Mouse (Mus musculus) liver, embryonic 16.5 days (tissue): Measurements from ENCODE around the gene Etfrf1. TPM values are rescaled to one million over a fixed set of nuclear protein-coding genes. Genes with fewer than 3 reads are reported as not detected.

Experiments
- ATAC-seq: fragments of 200-750 bp; cut with Nextera tagmentation; 2 replicates; pipeline ENCODE4 v1.8.0; 2017; ENCODE audit warnings: low read depth, mild to moderate bottlenecking, moderate number of reproducible peaks, moderate library complexity
- H3K27ac ChIP-seq: fragments of 300-500 bp; sonication (generic); 2 replicates; pipeline ENCODE4 v1.5.1; 2014; ENCODE audit warnings: mild to moderate bottlenecking, low read length
- H3K27me3 ChIP-seq: fragments of 300-500 bp; sonication (generic); 2 replicates; pipeline ENCODE4 v1.6.1; 2014; ENCODE audit warnings: low read depth, low read length, mixed read lengths; ENCODE audit not compliant: control insufficient read depth, insufficient read depth
- H3K36me3 ChIP-seq: fragments of 300-500 bp; sonication (generic); 2 replicates; pipeline ENCODE4 v1.6.1; 2014; ENCODE audit warnings: mild to moderate bottlenecking; ENCODE audit not compliant: control insufficient read depth, insufficient read depth
- H3K4me1 ChIP-seq: fragments of 300-500 bp; sonication (generic); 2 replicates; pipeline ENCODE4 v1.6.1; 2014; ENCODE audit warnings: low read depth, low read length, mixed read lengths; ENCODE audit not compliant: control insufficient read depth
- H3K4me2 ChIP-seq: fragments of 300-500 bp; sonication (generic); 2 replicates; pipeline ENCODE4 v1.6.1; 2014; ENCODE audit warnings: low read depth, low read length, mixed read lengths
- H3K4me3 ChIP-seq: fragments of 300-500 bp; sonication (generic); 2 replicates; pipeline ENCODE4 v1.5.1; 2014; ENCODE audit warnings: low read depth, mild to moderate bottlenecking, low read length
- H3K9ac ChIP-seq: fragments of 300-500 bp; sonication (generic); 2 replicates; pipeline ENCODE4 v1.6.1; 2014; ENCODE audit warnings: low read depth, low read length
- H3K9me3 ChIP-seq: fragments of 300-500 bp; sonication (generic); replicated peaks from 2 replicates; pipeline ENCODE4 v1.6.1; 2016; ENCODE audit warnings: low read length; ENCODE audit not compliant: control insufficient read depth
- WGBS: fragments of 180-500 bp; shearing (Covaris S2); extraction: QIAGEN DNeasy Blood & Tissue Kit; methylation state at CpG from one replicate; pipeline ENCODE4 v1.1.7; 2014; ENCODE audit not compliant: insufficient replicate concordance; 5-methylcytosine and 5-hydroxymethylcytosine counted together
- polyA plus RNA-seq: library from polyadenylated mRNA; unstranded; fragments of >200 nt; fragmentation: Nextera tagmentation; extraction: Ambion mirVana; gene quantifications from 2 replicates; pipeline ENCODE4 v1.2.1, GENCODE M21; 2015

Etfrf1 gene
- polyA plus RNA-seq, 1 experiment from 2014 or later, result 19.9 TPM

DNA sequence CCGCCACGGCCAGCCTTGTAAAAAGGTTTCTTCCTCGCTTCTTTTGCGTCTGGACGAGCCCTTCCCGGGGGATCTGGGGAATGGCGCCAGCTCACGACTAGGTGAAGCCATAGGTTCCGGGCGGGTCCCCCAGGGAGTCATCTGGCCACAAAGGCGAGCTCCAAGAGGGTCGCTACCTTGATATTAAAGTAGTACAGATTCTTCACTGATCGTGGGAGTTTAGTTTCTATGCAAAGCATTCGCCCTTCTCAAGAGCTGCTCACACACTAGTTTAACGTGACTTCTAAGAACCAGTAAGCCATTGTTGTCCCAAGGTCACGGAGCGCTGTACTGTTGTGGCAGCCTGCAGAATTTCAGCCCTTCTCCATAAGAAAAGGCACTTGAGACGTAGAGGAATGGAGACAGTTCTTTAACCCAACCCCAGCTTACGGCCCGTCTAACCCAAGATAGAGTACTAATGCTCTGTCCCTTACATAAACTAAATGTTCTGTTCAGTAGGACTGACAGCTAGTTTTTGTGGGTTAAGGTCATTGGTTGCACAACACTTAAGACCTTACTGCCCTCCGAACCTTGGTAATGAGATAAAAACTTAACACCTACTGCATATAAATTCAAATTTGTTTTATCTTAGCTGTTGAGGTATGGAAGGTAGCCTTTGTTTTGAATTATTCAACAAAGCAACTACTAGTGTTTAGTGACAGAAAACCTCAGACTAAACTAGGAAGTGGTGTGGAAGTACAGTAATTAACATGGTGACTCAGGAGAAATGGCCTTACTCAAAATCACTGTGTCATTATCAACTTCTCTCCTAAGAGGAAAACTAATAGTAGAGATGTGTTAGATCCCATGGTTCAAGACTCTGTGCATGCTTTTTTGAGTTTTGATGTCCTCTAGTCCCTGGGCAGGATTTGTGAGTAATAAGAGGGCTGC lies 707 bp downstream of the Etfrf1 start:
- Histone ChIP-seq H3K27ac (peak overlapping the region; percentile 86), H3K4me2 (peak overlapping the region; percentile 89), H3K4me3 (peak overlapping the region; percentile 80), H3K36me3 (peaks cover 2% of the 10 kb centered on the region; the same call in 1 of the 2 replicates), H3K4me1 (peaks cover 11% of the 10 kb centered on the region), H3K9ac (peak overlapping the region; percentile 89), H3K9me3 (no peaks in the 10 kb centered on the region), H3K27me3 (no peaks in the 10 kb centered on the region)
- 1% methylated on average over 21 of the region's 21 CpGs for WGBS
- ATAC-seq, result no peak

DNA sequence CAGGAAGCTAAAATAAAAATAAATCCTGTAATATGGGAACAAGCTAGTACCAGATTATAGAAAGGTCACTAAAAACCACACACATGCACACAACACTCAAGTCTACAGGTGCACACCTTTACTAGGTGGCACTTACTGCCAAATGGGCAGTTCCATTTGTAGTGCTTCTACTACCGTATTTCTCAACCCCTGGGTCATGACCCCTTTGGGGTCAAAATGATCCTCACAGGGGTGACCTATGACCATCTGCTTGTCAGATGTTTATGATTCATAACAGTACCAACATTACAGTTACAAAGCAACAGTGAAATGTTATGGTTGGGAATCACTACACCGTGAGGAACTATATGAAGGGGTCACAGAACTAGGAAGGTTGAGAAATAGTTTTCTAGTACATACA lies 3.0 kb downstream of the Etfrf1 start:
- H3K4me3 ChIP-seq, result no peak overlapping the region
- H3K36me3 ChIP-seq, result peaks cover 2% of the 10 kb centered on the region
- no peak overlapping the region for H3K27ac ChIP-seq
- H3K9ac ChIP-seq, result no peak overlapping the region
- no peak overlapping the region for H3K4me2 ChIP-seq
- no peaks in the 10 kb centered on the region for H3K9me3 ChIP-seq
- 79% methylated on average over 2 of the region's 2 CpGs for WGBS
- peaks cover 11% of the 10 kb centered on the region for H3K4me1 ChIP-seq
- no peaks in the 10 kb centered on the region for H3K27me3 ChIP-seq
- ATAC-seq, result no peak

DNA sequence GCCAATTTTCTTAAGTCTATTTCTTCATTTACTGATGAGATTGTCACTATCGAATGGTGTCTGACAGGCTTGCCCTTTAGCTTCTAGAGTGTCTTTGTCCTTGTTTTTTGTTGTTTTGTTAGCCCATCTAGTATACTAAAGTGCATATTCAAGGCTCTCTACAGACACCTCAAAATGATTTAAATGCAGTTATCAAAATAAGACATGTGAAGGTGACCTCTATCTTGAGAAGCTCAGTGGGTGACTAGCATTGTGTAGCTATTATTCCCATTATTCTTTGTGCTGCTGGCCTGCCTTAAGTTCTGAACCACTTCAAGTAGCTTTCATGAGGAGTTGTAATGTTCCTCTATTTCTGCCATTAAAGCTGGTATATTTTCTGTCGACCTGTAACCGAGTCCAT lies 4.9 kb downstream of the Etfrf1 start:
- peaks cover 6% of the 10 kb centered on the region for H3K4me1 ChIP-seq
- no peak overlapping the region for H3K9ac ChIP-seq
- peaks cover 5% of the 10 kb centered on the region for H3K36me3 ChIP-seq
- no peak overlapping the region for H3K4me3 ChIP-seq
- H3K9me3 ChIP-seq, result no peaks in the 10 kb centered on the region
- H3K4me2 ChIP-seq, result no peak overlapping the region
- H3K27me3 ChIP-seq, result no peaks in the 10 kb centered on the region
- ATAC-seq, result no peak
- WGBS, result 82% methylated on average over 3 of the region's 3 CpGs
- H3K27ac ChIP-seq, result no peak overlapping the region

DNA sequence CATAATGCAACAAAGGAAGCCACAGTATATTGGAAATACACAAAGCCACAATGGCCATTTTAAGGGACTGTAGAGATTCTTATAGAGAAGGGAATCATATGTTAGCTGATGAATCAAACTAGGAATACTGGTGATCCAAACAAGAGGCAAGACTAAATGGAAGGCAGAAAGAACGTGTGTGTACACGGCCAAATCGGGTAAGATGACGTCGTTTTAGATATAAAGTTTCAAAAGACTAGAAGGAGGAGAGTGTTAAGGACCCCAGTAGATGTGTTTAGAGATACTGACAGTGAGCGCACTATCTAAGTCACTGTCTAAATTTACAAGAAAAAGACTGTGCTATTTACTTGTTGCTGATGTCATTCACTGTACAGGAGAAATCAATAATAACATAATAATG lies 13.3 kb downstream of the Etfrf1 start:
- WGBS, result 84% methylated on average over 6 of the region's 6 CpGs
- no peaks in the 10 kb centered on the region for H3K27me3 ChIP-seq

DNA sequence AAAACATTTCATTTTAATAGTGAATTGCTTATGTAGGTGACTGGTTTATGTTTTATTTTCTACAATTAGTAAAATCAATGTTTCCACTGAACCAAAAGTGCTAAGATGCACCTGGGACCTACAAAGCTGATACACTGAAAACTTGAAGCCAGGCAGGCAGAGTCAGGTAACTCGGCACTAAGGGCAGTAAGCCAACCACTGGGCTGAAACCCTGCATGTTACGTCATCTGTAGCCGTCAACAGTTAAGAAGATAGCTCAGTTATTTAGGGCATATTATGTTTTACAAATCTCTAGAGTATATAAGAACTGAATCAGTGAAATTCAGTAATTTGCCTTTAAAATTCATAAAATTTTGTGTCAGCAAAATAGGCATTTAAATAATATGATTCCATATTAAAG lies 15.4 kb downstream of the Etfrf1 start:
- Histone ChIP-seq H3K4me2 (no peak overlapping the region), H3K27me3 (no peaks in the 10 kb centered on the region), H3K36me3 (peaks cover 10% of the 10 kb centered on the region), H3K27ac (no peak overlapping the region), H3K4me1 (no peaks in the 10 kb centered on the region), H3K9me3 (no peaks in the 10 kb centered on the region), H3K9ac (no peak overlapping the region), H3K4me3 (no peak overlapping the region)
- ATAC-seq, result no peak
- WGBS, result 80% methylated on average over 3 of the region's 3 CpGs

More for the DNA sequence above, 13.3 kb downstream of the Etfrf1 start:
- Histone ChIP-seq H3K4me3 (no peak overlapping the region), H3K9me3 (no peaks in the 10 kb centered on the region), H3K36me3 (peaks cover 6% of the 10 kb centered on the region), H3K4me1 (no peaks in the 10 kb centered on the region), H3K9ac (no peak overlapping the region), H3K27ac (no peak overlapping the region), H3K4me2 (no peak overlapping the region)
- ATAC-seq, result no peak

- WGBS, result 75% methylated on average over 1 of the region's 1 CpGs
- Histone ChIP-seq H3K4me3 (no peak overlapping the region), H3K9ac (no peak overlapping the region), H3K27me3 (no peaks in the 10 kb centered on the region), H3K4me1 (no peaks in the 10 kb centered on the region), H3K9me3 (no peaks in the 10 kb centered on the region), H3K4me2 (no peak overlapping the region), H3K36me3 (peaks cover 16% of the 10 kb centered on the region), H3K27ac (no peak overlapping the region)
- ATAC-seq, result no peak
Measured at GRCm38 (mm10) chr6:145234391-145234790, 23.5 kb downstream of the Etfrf1 start.

GRCm38 (mm10) chr6:145235367-145235766 lies 24.4 kb downstream of the Etfrf1 start:
- H3K9ac ChIP-seq, result no peak overlapping the region
- WGBS, result 79% methylated on average over 6 of the region's 6 CpGs
- no peak overlapping the region for H3K4me2 ChIP-seq
- H3K9me3 ChIP-seq, result no peaks in the 10 kb centered on the region
- no peak overlapping the region for H3K27ac ChIP-seq
- H3K4me3 ChIP-seq, result no peak overlapping the region
- ATAC-seq, result no peak
- no peaks in the 10 kb centered on the region for H3K27me3 ChIP-seq
- H3K36me3 ChIP-seq, result peaks cover 14% of the 10 kb centered on the region
- no peaks in the 10 kb centered on the region for H3K4me1 ChIP-seq

DNA sequence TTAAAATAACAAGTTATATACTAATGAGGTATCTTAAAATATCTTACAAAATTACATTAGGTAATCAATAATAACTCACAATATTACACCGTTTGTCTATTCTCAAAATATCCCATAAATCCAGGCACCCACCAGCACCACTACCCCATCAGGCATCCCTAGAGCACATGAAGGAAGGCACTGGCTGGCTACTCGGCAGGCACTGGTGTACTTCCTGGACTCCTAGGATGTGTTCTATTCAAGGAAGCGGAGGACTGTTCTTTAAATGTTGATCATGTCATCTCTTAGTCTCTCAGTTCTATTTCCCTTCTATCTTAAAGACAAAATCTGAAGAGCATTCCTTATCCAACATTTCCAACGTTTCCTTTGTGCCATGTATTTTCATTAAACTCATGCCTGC lies 26.2 kb downstream of the Etfrf1 start:
- peaks cover 8% of the 10 kb centered on the region for H3K36me3 ChIP-seq
- H3K4me1 ChIP-seq, result no peaks in the 10 kb centered on the region
- H3K9ac ChIP-seq, result no peak overlapping the region
- no peak overlapping the region for H3K4me2 ChIP-seq
- no peak overlapping the region for H3K27ac ChIP-seq
- no peak for ATAC-seq
- H3K27me3 ChIP-seq, result no peaks in the 10 kb centered on the region
- H3K4me3 ChIP-seq, result no peak overlapping the region
- H3K9me3 ChIP-seq, result no peaks in the 10 kb centered on the region
- WGBS, result 67% methylated on average over 4 of the region's 4 CpGs

GRCm38 (mm10) chr6:145240285-145240684 lies 29.4 kb downstream of the Etfrf1 start:
- peaks cover 3% of the 10 kb centered on the region for H3K4me1 ChIP-seq
- H3K36me3 ChIP-seq, result peaks cover 4% of the 10 kb centered on the region; the same call in 1 of the 2 replicates
- no peak overlapping the region for H3K4me2 ChIP-seq
- no peak overlapping the region for H3K9ac ChIP-seq
- no peak overlapping the region for H3K27ac ChIP-seq
- no peak for ATAC-seq
- no peak overlapping the region for H3K4me3 ChIP-seq
- H3K27me3 ChIP-seq, result no peaks in the 10 kb centered on the region
- H3K9me3 ChIP-seq, result no peaks in the 10 kb centered on the region
- 83% methylated on average over 6 of the region's 6 CpGs for WGBS
